Mouse (Mus musculus) mesoderm, embryonic 11.5 days (tissue): ENCODE measurements around the gene Pde5a.
A peak's percentile ranks its signal among the peaks of the same experiment; 100 is the strongest.

ENCODE experiments used
- DNase-seq: peaks from one replicate; pipeline ENCODE4 v3.0.0-alpha.2; 2012; ENCODE audit warnings: low read depth, low spot score

Gene Pde5a

GRCm38 (mm10) chr3:122728852-122729600 lies at the start of gene Pde5a:
Gene Pde5a (plus strand): TSS chr3:122728947.
- peak; percentile 83 for DNase-seq

DNA sequence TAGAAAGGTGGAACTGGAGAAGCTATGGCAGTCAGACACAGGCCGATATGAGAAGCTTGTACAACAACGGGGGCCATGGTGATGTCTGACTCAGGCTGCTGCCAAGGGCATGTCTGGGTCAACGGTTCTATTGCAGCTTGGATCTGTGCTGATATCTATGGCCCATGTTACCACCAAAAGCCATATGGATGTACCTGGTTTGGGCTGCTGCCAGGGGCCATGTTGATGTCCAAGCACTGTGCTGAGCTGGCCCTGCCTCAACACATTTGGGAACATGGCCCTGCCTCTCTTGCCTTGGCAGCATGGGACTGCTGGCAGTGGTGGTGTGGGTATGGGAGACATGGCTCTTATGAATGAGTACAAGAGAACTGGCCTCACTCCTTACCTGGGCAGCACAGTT lies 47.9 kb upstream of the Pde5a start:
- no peak for DNase-seq

DNA sequence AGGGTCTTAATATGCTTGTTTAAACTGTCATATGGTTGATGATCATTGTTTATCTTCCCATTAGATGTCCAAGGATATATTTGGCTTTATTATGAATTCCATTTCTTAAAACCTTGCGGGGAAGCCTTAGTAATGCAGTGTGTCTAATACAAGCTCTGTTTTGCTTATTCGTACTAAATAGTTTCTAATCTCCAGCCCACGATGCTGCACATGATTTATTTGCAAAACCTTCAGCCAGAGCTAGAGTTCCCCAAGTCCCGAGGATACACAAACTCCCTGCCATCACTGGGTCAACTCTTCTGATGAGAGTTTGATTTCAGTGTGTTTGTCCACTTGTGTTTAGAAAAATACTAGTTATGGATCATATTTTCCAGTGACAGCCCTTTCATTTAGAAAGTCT lies 46.4 kb upstream of the Pde5a start:
- no peak for DNase-seq

- no peak for DNase-seq
Measured at GRCm38 (mm10) chr3:122684832-122685231, 43.9 kb upstream of the Pde5a start.

DNA sequence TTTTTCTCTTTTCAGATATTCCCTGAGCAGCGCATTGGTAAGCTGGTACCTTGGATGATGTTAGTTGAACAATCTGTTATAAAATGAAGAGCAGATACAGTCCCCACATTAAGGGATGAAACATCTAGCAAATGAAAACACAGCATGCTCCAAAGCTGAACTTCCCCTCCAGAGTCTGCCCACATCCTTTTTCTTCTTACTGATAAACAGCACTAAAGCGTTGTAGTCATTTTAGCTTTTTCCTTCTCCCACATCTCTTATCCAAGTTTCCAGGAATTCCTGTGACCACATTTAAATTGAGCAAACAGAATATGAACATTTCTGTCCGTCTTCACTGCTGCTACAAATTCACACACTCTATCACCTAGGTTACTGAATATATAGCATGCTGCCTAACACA lies 35.7 kb upstream of the Pde5a start:
- no peak for DNase-seq

DNA sequence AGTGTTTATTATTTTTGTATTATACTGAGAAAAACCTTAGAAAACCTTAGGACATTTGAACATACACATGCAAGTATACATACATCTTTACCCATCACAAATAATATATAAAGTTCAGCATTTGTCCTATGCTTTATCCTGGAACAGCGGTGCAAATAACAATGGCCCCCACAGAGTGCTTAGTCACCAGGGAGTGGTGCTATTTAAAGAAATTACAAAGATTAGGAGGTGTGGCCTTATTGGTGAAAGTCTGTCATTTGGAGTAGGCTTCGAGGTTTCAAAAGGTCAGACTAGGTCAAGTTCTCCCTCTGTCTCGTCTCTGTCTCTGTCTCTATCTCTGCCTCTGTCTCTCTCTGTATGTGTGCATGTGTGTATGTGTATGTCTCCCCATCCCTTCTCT lies 32.9 kb upstream of the Pde5a start:
- DNase-seq = no peak

DNA sequence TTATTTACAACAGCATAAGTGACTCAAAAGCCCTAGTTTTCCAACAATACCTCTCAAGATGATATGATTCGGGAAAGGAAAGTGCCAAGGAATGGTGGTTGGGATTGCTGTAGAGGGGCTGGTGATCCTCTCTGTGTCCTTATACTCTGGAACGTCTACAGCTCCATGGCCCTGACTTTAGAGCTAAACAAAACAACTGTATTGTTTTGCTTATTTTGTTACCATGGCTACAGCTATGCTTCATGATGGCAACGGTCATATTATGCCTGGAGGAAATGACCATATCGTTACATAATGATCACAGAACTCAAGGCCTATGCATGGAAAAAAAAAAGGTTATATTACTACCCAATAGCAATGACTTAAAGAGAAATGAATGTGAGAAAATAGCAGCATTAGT lies 32.1 kb upstream of the Pde5a start:
- DNase-seq = no peak

DNA sequence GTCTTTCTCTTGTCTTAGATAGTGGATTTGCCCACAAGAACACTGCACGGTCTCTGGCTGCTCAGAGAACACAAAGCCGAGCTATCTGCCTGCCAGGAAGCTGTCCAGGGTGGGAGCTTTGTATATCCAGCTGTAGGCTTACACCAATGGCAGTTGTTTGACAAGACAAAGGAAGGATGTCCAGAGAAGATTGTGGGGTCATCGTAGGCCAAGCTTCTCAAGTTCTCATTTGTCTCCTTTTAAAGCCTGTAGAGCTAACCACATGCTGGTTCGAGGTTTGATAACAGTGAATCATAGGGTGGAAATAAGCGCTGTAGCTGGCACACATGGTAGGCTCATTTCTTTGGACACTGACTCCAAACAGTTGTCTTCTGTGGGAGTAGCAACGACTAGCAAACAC lies 24.5 kb upstream of the Pde5a start:
- DNase-seq = peak; percentile 29

- no peak for DNase-seq
Measured at GRCm38 (mm10) chr3:122705246-122705645, 23.5 kb upstream of the Pde5a start.

GRCm38 (mm10) chr3:122708485-122708884 lies 20.3 kb upstream of the Pde5a start:
- DNase-seq = no peak

DNA sequence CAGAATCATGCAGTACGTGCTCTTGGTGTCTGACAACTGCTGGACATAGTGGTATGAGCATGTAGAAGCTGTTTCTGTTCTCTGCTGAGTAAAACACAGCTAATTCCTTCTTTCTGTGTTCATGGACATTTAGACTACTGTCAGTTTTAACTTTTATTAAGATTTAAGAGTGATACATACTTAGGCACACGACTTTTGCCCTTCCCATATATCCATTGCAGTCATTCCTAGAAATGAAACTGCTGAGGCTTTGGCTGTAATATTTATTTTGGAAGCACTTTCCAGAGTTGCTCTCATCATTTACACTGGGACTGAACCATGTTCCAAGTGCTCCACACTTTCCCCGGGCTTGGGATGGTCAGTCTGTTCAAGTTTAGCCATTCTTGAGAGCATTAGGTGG lies 18.6 kb upstream of the Pde5a start:
- no peak for DNase-seq

DNA sequence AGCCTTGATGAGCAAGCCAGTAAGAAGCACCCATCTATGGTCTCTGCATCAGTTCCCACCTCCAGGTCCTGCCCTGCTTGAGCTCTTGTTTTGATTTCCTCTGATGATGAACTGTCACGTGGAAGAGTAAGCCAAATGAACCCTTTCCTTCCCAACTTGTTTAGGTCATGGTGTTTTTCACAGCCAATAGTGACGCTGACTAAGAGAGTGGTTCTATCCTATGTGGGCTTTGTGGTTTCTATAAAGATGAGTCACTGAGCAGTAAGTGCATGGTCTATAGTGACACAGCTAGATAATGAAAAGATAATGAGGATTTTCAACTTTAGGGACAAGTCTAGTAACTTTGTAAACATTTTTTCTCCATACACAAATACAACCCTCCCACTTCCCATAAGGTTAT lies 10.1 kb upstream of the Pde5a start:
- DNase-seq = no peak

DNA sequence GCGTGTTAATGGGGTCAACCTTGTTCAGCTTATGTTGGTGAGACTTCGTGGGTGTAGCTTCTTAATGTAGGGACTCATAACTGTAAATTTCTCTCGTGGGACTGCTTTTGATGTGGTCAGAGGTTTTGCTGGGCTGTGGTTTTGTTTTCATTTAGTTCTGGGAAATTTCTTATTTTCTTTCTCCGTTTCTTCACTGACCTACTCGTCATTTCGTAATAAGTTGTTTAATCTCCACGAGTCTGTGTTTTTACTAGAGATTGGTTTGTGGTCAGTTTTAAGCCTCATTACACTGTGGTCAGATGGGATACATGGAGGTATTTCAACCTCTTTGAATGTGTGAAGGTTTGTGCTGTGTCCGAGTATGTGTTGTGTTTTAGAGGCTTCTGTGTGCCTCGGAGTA lies 7.2 kb upstream of the Pde5a start:
- no peak for DNase-seq

DNA sequence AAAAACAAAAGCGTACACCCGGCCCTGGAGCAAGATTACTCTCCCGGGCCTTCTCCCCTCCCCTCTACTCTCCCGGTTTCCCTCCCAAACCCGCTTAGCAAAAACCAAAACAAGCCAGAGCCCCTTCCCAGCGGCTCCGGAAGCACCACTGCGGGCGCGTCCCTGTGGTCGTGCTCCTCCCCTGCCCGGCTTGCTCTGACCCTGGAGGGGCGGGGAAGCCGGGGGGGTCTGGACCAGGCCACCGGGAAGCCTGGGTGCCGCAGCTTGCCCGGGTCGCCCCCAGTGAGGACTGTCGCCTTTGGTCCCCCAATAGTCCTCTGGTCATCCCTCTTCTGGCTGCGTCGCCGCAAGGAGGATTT lies 833 bp downstream of the Pde5a start:
- DNase-seq = peak; percentile 60

DNA sequence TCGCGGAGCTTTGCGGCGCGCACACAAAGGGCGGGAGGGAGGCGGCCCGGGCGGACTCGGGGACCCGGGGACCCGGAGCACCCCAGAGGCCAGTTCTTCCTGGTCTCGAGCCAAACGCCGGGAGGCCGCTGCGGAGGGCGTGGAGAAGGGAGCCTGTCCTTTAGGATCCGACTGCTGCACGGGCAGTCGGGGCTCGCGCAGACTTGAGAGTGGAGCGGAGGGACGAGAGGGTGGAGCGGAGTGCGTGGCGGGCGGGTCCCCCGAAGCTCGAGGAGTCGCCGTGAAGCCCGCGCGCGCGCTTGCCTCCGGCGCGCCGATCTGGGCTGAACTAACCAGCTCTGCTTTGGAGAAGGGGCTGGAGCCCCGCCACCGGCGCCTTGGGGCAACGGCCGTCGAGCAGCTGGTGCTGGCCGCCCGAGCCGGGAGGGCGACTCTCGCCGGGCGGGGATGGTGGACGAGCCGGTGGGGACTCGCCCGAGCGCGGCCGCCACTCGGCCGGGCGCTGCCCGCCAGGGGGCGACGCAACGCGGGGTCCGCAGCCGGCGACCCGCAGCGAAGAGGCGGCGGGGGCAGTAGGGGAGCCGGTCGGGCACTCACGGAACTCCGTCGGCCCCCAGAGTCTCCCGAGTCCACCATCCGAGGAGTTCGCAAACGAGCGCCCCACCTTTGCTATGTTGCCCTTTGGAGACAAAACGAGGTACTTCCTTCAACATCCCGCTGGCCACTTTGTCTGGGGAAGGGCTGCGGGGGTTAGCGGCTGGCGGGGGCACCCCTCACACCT lies 1.4 kb downstream of the Pde5a start:
- DNase-seq = peak; percentile 68

- DNase-seq = peak; percentile 5
Measured at GRCm38 (mm10) chr3:122730741-122731235, 2.0 kb downstream of the Pde5a start.

DNA sequence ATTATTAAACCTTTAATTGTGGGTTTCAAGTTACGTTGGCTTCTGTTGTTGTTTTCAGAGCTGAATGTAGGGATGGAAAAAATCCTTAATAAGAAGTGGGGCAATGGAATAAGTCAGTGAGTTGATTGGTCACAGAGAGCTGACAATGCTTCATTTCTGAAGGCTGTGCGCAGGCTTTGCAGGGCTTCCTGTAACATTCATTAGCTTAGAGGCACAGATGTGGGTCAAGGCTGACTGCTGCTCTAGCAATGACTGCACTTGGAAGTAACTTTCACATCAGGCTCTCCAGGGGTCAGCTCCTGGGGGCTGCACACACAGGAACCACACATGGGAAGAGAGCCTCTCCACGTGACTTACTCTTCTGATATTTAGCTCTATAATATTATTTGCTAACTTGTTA lies 5.1 kb downstream of the Pde5a start:
- no peak for DNase-seq

DNA sequence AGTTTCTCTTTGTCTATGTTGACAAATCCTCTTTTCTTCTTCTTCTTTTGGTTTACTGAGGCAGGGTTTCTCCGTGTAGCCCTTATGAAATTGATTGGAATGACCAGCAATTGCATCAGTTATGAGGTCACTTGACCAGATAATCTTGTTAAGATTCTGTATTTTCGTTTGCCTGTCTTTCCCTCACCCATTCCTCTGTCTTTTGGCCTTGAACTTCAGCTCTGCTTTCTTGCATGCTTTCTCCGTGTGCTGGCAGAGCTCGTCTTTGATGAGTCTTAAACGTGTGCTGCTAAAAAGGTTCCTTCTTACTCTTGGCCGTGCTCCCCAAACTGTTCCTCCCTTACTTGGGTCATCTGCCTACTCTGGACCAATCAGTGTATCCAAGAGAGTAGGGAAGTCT lies 5.6 kb downstream of the Pde5a start:
- no peak for DNase-seq

- no peak for DNase-seq
Measured at GRCm38 (mm10) chr3:122739460-122739859, 10.7 kb downstream of the Pde5a start.

- DNase-seq = no peak
Measured at GRCm38 (mm10) chr3:122744265-122744664, 15.5 kb downstream of the Pde5a start.

DNA sequence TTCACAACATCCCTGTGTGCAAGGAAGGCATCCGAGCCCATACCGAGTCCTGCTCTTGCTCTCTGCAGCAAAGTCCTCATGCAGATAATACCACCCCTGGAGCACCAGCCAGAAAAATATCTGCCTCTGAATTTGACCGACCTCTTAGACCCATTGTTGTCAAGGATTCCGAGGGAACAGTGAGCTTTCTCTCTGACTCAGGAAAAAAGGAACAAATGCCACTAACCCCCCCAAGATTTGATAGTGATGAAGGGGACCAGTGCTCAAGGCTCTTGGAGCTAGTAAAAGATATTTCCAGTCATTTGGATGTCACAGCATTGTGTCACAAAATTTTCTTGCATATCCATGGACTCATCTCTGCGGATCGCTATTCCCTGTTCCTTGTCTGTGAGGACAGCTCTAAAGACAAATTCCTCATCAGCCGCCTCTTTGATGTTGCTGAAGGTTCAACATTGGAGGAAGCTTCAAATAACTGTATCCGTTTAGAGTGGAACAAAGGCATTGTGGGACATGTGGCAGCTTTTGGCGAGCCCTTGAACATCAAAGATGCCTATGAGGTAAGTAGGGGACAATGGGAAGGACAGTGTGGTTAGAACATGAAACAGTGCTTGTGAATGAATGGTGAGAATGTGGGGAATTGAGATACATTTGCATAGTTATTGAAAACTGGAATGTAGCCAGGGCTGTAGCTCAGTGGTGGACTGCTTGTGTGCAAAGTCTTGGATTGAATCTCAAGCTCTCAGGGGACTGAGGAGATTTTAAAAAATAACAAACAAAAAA lies 19.4 kb downstream of the Pde5a start:
- no peak for DNase-seq

DNA sequence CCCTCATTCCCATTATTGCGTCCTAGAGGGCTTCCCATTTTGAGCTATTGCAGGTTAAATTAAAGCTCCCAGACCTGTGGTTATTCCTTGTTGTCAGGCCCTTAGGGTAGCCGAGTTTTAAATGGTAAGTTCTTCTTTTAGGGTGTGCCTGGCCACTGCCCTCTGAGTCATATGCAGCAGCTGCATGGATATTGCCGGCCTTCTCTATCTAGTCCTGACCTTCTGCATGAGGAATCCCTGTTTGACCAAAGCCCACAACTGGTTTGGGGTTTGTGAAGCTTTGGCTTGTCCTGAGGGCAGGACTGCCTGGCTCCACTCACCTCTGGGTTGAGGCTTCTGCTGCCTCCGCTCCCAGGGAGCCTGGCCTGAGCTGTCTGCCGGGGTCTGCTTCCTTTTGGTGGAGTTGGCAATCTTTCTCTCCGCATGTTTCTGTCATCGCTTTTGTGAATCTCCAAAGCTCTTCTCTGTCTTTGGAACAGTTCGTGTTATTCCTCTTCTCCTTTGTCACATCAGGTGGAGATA lies 34.6 kb downstream of the Pde5a start:
- no peak for DNase-seq
